11 mouse cellular contexts compared by ENCODE assay signal in the genomic region with DNA sequence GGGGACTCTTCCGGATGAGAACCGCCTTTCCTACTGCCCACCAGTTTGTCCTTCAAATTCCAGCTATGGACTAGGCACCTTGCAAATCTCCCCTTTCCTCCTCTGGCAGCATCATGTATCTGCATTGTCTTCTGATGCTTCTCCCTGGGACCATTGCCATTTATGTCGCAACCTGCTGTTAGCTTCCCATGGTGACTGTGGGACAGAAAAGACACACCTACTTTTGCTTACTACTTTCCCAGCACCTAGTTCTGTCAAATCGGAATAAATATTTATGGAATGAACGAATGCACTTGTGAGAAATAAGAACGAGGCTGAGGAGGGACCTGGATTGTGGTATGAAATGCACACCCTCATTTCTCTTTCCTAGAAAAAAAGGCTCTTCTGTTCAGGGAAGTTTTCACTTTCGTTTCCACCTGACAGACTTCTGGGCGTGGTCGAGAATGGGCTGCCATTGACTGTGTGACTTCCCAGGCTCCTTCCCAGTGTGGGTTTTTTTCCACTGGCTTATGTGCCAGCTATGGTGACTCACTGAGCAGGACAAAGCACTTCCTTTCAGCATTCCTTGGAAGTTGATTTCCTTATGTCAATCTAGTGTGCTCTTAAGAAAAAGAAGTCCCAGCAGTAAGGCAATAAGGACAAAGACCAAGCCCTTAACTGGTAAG. TPM values are rescaled to one million over a fixed set of nuclear protein-coding genes. Genes with fewer than 3 reads are reported as not detected.
A peak's percentile ranks its signal among the peaks of the same experiment; 100 is the strongest.
DNase-seq lines count a peak whose midpoint lies in the region; ATAC-seq and TF ChIP-seq lines count a peak whose summit lies in the region.
"Had no signal": no experiment of that assay in that cellular context is flagged by ENCODE, and none has a peak within 500 bp of the region (broad histone marks: within the 10 kb centered on the region; RNA-seq: fewer than 3 reads in every experiment).

No protein-coding gene starts in this region.

- H3K4me1 ChIP-seq in lung, embryonic 16.5 days (replicated peaks; ENCODE audit: control insufficient read depth, insufficient read depth, low read length), result no peaks in the 10 kb centered on the region; the same call in 1 of the 2 replicates
- H3K4me1 ChIP-seq in cerebellum, adult 2 months (ENCODE audit: control insufficient read depth, insufficient read depth, low read length), result no peaks in the 10 kb centered on the region
- no peaks in the 10 kb centered on the region for H3K4me1 ChIP-seq in midbrain, embryonic 10.5 days

- no peak overlapping the region for H3K9ac ChIP-seq in lung, embryonic 16.5 days (ENCODE audit: low read length)

- no peak for TF ChIP-seq POLR2A in cerebellum, adult 2 months (IDR thresholded peaks at IDR 0.05; ENCODE audit: borderline replicate concordance, insufficient read depth, low read length)

- H3K27ac ChIP-seq in lung, embryonic 16.5 days (ENCODE audit: low read length), result no peak overlapping the region
- H3K27ac ChIP-seq in cerebellum, adult 2 months (ENCODE audit: insufficient read depth, low read length), result no peak overlapping the region
- H3K27ac ChIP-seq in midbrain, embryonic 10.5 days (replicated peaks), result no peak overlapping the region

- intact Hi-C loops in heart, postnatal 14 days (cut with DNase I), result no loop called here

- H3K9me3 ChIP-seq in lung, embryonic 16.5 days (ENCODE audit: control insufficient read depth, low read length), result no peaks in the 10 kb centered on the region
- no peaks in the 10 kb centered on the region for H3K9me3 ChIP-seq in midbrain, embryonic 10.5 days (replicated peaks)

- no peaks in the 10 kb centered on the region for H3K27me3 ChIP-seq in lung, embryonic 16.5 days (ENCODE audit: control insufficient read depth, insufficient read depth, low read depth, low read length)
- H3K27me3 ChIP-seq in cerebellum, adult 2 months (ENCODE audit: control insufficient read depth, insufficient read depth, low read length), result no peaks in the 10 kb centered on the region
- H3K27me3 ChIP-seq in midbrain, embryonic 10.5 days (ENCODE audit: low read depth, poor library complexity, severe bottlenecking), result no peaks in the 10 kb centered on the region

- H3K4me3 ChIP-seq in lung, embryonic 16.5 days (ENCODE audit: low read length), result no peak overlapping the region
- H3K4me3 ChIP-seq in cerebellum, adult 2 months (replicated peaks; ENCODE audit: insufficient read depth, low read depth, low read length), result no peak overlapping the region
- H3K4me3 ChIP-seq in midbrain, embryonic 10.5 days, result no peak overlapping the region
- H3K4me3 ChIP-seq: erythroblast, embryonic 14.5 days had no signal

- H3K36me3 ChIP-seq in lung, embryonic 16.5 days (ENCODE audit: control insufficient read depth, insufficient read depth, low read length), result no peaks in the 10 kb centered on the region
- H3K36me3 ChIP-seq in midbrain, embryonic 10.5 days, result no peaks in the 10 kb centered on the region

- peak overlapping the region; percentile 2; the same call in 1 of the 2 replicates for H3K4me2 ChIP-seq in lung, embryonic 16.5 days (ENCODE audit: low read depth, low read length)

- WGBS in lung, embryonic 16.5 days, result 60% methylated on average over 9 of the region's 9 CpGs
- WGBS in cerebellum, adult 2 months, result 69% methylated on average over 9 of the region's 9 CpGs
- 85% methylated on average over 9 of the region's 9 CpGs for WGBS in midbrain, embryonic 10.5 days

- peak; percentile 50 for DNase-seq in adrenal gland, adult 2 months
- DNase-seq in adrenal gland, adult 18-20 months (ENCODE audit: low spot score in 2 of 2), result no peak
- DNase-seq in ZHBTc4 (ENCODE audit: low read depth, low spot score), result peak; percentile 10
- DNase-seq in heart, postnatal 14 days, result peak; percentile 19 to 43
- no peak for DNase-seq in layer of hippocampus, adult 18-20 months (ENCODE audit: low spot score in 2 of 2)
- no peak for DNase-seq in cerebellum, adult 2 months
- DNase-seq in midbrain, embryonic 10.5 days (ENCODE audit: low spot score), result no peak

- TF ChIP-seq CTCF in cerebellum, adult 2 months (IDR thresholded peaks at IDR 0.05; ENCODE audit: borderline replicate concordance, insufficient read depth, low read depth, low read length), result no peak

- ATAC-seq in lung, embryonic 16.5 days (ENCODE audit: low read depth), result peak; percentile 78
- ATAC-seq: inflammation-experienced regulatory T-cells, adult 6 months had no signal

RNA-seq across cellular contexts. Expression of a gene that starts 2.8 kb away (rescaled TPM):
- total RNA-seq in adrenal gland, adult 2 months (2021), result not detected
- polyA plus RNA-seq in adrenal gland, adult 2 months (2012; rRNA removed), result 0.12 and 0.17 TPM in 2 replicates
- total RNA-seq in adrenal gland, adult 18-20 months (2021), result under 1 TPM in 1 of 2 experiments, not detected in 1; 0.13 TPM
- total RNA-seq in heart, postnatal 14 days (2021), result under 1 TPM; 0.12 to 0.15 TPM
- 0.14 and 0.33 TPM in 2 replicates for polyA plus RNA-seq in lung, embryonic 16.5 days (2015; fragmentation: Nextera tagmentation; extraction: Ambion mirVana)
- total RNA-seq in layer of hippocampus, adult 18-20 months (2021), result not detected
- polyA plus RNA-seq in cerebellum, adult 2 months (2012; rRNA removed), result 0.02 TPM in 1 of 2 replicates, not detected in the other
- 0.11 and 0.16 TPM in 2 replicates for polyA plus RNA-seq in midbrain, embryonic 10.5 days (2016; fragmentation: Nextera tagmentation; extraction: Ambion mirVana)
- polyA plus RNA-seq: erythroblast, embryonic 14.5 days; inflammation-experienced regulatory T-cells, adult 6 months; liver, embryonic 16.5 days had no signal

RNA-seq across cellular contexts. Expression of a gene that starts 16.4 kb away (rescaled TPM):
- 10 to 100 TPM; 17.0 to 18.2 TPM for total RNA-seq in adrenal gland, adult 2 months (2021)
- polyA plus RNA-seq in adrenal gland, adult 2 months (2012; rRNA removed), result 1.2 and 2.0 TPM in 2 replicates
- 10 to 100 TPM; 11.3 to 11.4 TPM for total RNA-seq in adrenal gland, adult 18-20 months (2021)
- 10 to 100 TPM; 12.0 to 13.8 TPM for total RNA-seq in heart, postnatal 14 days (2021)
- polyA plus RNA-seq in lung, embryonic 16.5 days (2015; fragmentation: Nextera tagmentation; extraction: Ambion mirVana), result 15.9 and 16.0 TPM in 2 replicates
- 10 to 100 TPM; 17.0 to 17.7 TPM for total RNA-seq in layer of hippocampus, adult 18-20 months (2021)
- 10.5 and 12.9 TPM in 2 replicates for polyA plus RNA-seq in cerebellum, adult 2 months (2012; rRNA removed)
- 21.6 and 23.4 TPM in 2 replicates for polyA plus RNA-seq in midbrain, embryonic 10.5 days (2016; fragmentation: Nextera tagmentation; extraction: Ambion mirVana)

Comparison
In these comparisons a context has a peak if more than half of its experiments do, and no peak if none do; other contexts are left out.
1. DNase-seq: peak in adrenal gland, adult 2 months (single experiment), ZHBTc4 (single experiment) and heart, postnatal 14 days (2 of 2); none in adrenal gland, adult 18-20 months (0 of 2), layer of hippocampus, adult 18-20 months (0 of 2), cerebellum, adult 2 months (0 of 2) and midbrain, embryonic 10.5 days (single experiment).